Mouse (Mus musculus) neural tube, embryonic 14.5 days (tissue): ENCODE data around the gene Gck. TPM values are rescaled to one million over a fixed set of nuclear protein-coding genes. Genes with fewer than 3 reads are reported as not detected.
"Not testable (repeated sequence)": the region's sequence is repeated elsewhere in the genome, so short reads cannot be mapped to it uniquely, and the experiment has no call there.

ENCODE experiments used
- ATAC-seq: fragments of 200-750 bp; cut with Nextera tagmentation; 2 replicates; pipeline ENCODE4 v1.8.0; 2017; ENCODE audit warnings: low read depth, mild to moderate bottlenecking, moderate TSS enrichment, moderate library complexity
- H3K27ac ChIP-seq: fragments of 300-500 bp; sonication (generic); 2 replicates; pipeline ENCODE4 v1.5.1; 2014; ENCODE audit warnings: low read depth, mild to moderate bottlenecking, control low read depth, low read length, moderate library complexity, mixed read lengths
- H3K27me3 ChIP-seq: fragments of 300-500 bp; sonication (generic); 2 replicates; pipeline ENCODE4 v1.6.1; 2014; ENCODE audit warnings: low read length; ENCODE audit not compliant: control insufficient read depth, insufficient read depth
- H3K36me3 ChIP-seq: fragments of 300-500 bp; sonication (generic); 2 replicates; pipeline ENCODE4 v1.6.1; 2014; ENCODE audit warnings: low read length, mixed read lengths; ENCODE audit not compliant: control insufficient read depth, insufficient read depth
- H3K4me1 ChIP-seq: fragments of 300-500 bp; sonication (generic); 2 replicates; pipeline ENCODE4 v1.6.1; 2014; ENCODE audit warnings: low read length; ENCODE audit not compliant: control insufficient read depth, insufficient read depth
- H3K4me2 ChIP-seq: fragments of 300-500 bp; sonication (generic); 2 replicates; pipeline ENCODE4 v1.6.1; 2014; ENCODE audit warnings: mild to moderate bottlenecking, low read depth, low read length, control low read depth
- H3K4me3 ChIP-seq: fragments of 300-500 bp; sonication (generic); 2 replicates; pipeline ENCODE4 v1.5.1; 2014; ENCODE audit warnings: low read depth, low read length, control low read depth, mixed read lengths
- H3K9ac ChIP-seq: fragments of 300-500 bp; sonication (generic); replicated peaks from 2 replicates; pipeline ENCODE4 v1.6.1; 2014; ENCODE audit warnings: low read depth, mild to moderate bottlenecking, control low read depth, low read length, mixed read lengths
- H3K9me3 ChIP-seq: fragments of 300-500 bp; sonication (generic); 2 replicates; pipeline ENCODE4 v1.6.1; 2016; ENCODE audit warnings: low read length; ENCODE audit not compliant: control insufficient read depth
- WGBS: fragments of 180-500 bp; shearing (Covaris S2); extraction: QIAGEN DNeasy Blood & Tissue Kit; methylation state at CpG from one replicate; pipeline ENCODE4 v1.1.7; 2014; 5-methylcytosine and 5-hydroxymethylcytosine counted together
- polyA plus RNA-seq: library from polyadenylated mRNA; unstranded; fragments of >200 nt; fragmentation: Nextera tagmentation; extraction: Ambion mirVana; gene quantifications from 2 replicates; pipeline ENCODE4 v1.2.1, GENCODE M21; 2014

The Gck gene
- polyA plus RNA-seq, 1 experiment from 2014 or later = 3.5 TPM

- Histone ChIP-seq H3K9ac (no peak overlapping the region), H3K27ac (no peak overlapping the region), H3K36me3 (no peaks in the 10 kb centered on the region), H3K9me3 (no peaks in the 10 kb centered on the region), H3K27me3 (no peaks in the 10 kb centered on the region), H3K4me1 (no peaks in the 10 kb centered on the region), H3K4me3 (no peak overlapping the region), H3K4me2 (no peak overlapping the region)
- 63% methylated on average over 10 of the region's 10 CpGs for WGBS
- no peak for ATAC-seq
These were observed 1.2 kb downstream of the Gck start for GRCm38 (mm10) chr11:5948546-5949250.

DNA sequence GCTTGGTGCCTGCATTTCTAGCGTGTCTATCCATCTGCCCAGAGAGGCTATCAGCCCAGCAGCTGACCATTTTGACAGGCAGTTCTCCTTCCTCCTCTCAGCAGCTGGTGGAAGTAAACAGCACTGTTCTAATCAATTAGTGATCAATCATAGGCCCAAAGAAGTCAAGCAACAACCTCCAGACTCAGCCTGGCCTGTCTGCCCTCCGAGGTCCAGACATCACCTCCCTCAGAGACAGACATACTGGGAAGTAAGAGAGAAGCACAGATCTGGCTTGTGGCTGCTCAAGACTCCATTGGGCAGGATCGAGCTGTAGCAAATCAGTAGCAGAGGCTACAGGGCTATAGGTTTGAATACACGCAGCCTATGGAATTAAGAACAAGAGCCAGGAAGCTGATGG lies 2.1 kb downstream of the Gck start:
- WGBS = 77% methylated on average over 4 of the region's 4 CpGs
- H3K4me3 ChIP-seq = no peak overlapping the region
- H3K36me3 ChIP-seq = no peaks in the 10 kb centered on the region
- no peak overlapping the region for H3K27ac ChIP-seq
- no peaks in the 10 kb centered on the region for H3K4me1 ChIP-seq
- ATAC-seq = no peak
- no peak overlapping the region for H3K4me2 ChIP-seq
- no peak overlapping the region for H3K9ac ChIP-seq
- H3K27me3 ChIP-seq = no peaks in the 10 kb centered on the region
- no peaks in the 10 kb centered on the region for H3K9me3 ChIP-seq

DNA sequence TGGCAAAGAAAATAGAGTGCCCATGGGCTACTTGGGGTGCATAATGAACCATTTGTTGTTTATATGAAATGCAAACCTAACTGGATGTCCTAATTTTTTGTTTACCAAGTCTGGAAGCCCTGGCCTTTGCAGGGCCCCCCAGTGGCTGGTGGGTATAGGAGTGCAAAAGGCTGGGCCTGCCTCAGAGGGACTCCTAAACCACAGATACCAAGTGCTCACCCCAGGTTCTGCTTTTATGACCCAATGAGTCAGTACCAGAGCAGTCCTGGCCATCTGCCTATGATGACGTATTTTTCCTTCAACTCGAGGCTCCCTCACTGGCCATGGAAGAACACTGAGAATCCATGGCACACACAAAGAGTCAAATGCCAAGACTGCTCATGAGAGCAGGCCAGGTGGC lies 4.8 kb downstream of the Gck start:
- ATAC-seq = no peak
- no peak overlapping the region for H3K9ac ChIP-seq
- WGBS = 75% methylated on average over 2 of the region's 2 CpGs

DNA sequence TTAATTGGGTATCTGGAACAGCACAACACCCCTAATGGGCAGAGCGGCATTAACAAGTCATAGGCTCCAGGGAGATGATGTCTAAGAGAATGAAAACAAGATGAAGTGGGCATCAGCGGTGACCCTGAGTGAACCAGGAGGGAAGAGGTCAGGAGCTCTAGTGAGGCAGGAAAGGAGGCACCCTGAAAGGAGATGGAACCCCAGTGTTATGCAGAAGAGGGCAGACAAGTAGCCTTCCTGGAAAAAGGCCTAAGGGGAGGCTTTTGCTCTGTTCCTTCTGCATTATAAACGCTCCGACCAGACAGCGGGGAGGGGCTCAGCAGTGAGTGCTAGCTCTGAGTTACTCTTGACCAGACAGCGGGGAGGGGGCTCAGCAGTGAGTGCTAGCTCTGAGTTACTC lies 6.9 kb downstream of the Gck start:
- H3K27ac ChIP-seq = no peak overlapping the region
- H3K4me3 ChIP-seq = no peak overlapping the region
- no peaks in the 10 kb centered on the region for H3K9me3 ChIP-seq
- no peaks in the 10 kb centered on the region for H3K4me1 ChIP-seq
- H3K9ac ChIP-seq = no peak overlapping the region
- no peaks in the 10 kb centered on the region for H3K36me3 ChIP-seq
- no peak for ATAC-seq
- 63% methylated on average over 6 of the region's 6 CpGs for WGBS
- no peaks in the 10 kb centered on the region for H3K27me3 ChIP-seq
- H3K4me2 ChIP-seq = no peak overlapping the region

More for the DNA sequence above, 4.8 kb downstream of the Gck start:
- Histone ChIP-seq H3K4me2 (no peak overlapping the region), H3K27ac (no peak overlapping the region), H3K4me1 (no peaks in the 10 kb centered on the region), H3K4me3 (no peak overlapping the region), H3K36me3 (no peaks in the 10 kb centered on the region), H3K27me3 (no peaks in the 10 kb centered on the region), H3K9me3 (no peaks in the 10 kb centered on the region)

- H3K4me3 ChIP-seq, H3K27ac ChIP-seq, H3K36me3 ChIP-seq, H3K9ac ChIP-seq, H3K4me2 ChIP-seq, H3K27me3 ChIP-seq, H3K9me3 ChIP-seq, H3K4me1 ChIP-seq, ATAC-seq: not testable (repeated sequence)
- WGBS = 93% methylated on average over 11 of the region's 11 CpGs
These were observed 15.3 kb downstream of the Gck start for GRCm38 (mm10) chr11:5934531-5934930.

DNA sequence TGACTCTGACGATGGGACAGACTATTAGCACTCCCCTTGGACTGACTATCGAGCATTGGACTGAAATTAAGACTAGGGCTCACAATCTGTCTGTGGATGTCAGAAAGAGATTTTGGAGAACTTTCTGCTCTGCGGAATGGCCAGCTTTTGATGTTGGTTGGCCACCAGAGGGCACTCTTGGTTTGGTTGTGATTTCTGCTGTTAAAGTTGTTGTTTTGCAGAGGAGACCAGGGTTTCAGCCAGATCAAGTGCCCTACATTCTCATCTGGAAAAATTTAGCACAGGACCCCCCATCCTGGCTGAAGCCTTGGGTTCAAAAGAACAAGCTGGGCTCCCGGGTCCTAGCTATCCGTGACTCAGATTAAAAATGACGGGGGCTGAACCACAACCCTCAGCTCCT lies 17.9 kb downstream of the Gck start:
- WGBS = 89% methylated on average over 6 of the region's 6 CpGs
- H3K36me3 ChIP-seq, H3K27ac ChIP-seq, H3K4me1 ChIP-seq, ATAC-seq, H3K4me2 ChIP-seq, H3K9me3 ChIP-seq, H3K4me3 ChIP-seq, H3K9ac ChIP-seq, H3K27me3 ChIP-seq: not testable (repeated sequence)

DNA sequence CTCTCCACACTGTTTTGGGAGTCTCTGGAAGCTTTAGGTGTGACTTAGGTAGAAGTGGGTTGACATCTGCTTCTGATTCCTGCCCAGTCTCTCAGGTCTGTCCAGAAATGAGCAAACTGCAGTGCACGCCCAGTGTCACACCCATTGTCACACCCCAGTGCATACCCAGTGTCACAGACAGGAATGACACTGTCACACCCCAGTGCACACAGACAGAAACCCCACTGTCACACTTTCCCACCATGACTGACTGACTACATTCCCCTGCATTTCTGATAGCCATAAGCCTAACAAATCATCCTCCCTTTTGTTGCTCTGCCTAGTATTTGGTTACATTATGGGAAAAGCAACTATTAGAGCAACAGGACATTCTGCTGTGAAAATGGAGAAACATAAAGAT lies 19.3 kb downstream of the Gck start:
- Histone ChIP-seq H3K9me3 (no peaks in the 10 kb centered on the region), H3K27me3 (no peaks in the 10 kb centered on the region), H3K4me1 (no peaks in the 10 kb centered on the region), H3K9ac (no peak overlapping the region), H3K36me3 (no peaks in the 10 kb centered on the region), H3K4me3 (no peak overlapping the region), H3K4me2 (no peak overlapping the region), H3K27ac (no peak overlapping the region)
- ATAC-seq = no peak
- WGBS = 59% methylated on average over 1 of the region's 1 CpGs

DNA sequence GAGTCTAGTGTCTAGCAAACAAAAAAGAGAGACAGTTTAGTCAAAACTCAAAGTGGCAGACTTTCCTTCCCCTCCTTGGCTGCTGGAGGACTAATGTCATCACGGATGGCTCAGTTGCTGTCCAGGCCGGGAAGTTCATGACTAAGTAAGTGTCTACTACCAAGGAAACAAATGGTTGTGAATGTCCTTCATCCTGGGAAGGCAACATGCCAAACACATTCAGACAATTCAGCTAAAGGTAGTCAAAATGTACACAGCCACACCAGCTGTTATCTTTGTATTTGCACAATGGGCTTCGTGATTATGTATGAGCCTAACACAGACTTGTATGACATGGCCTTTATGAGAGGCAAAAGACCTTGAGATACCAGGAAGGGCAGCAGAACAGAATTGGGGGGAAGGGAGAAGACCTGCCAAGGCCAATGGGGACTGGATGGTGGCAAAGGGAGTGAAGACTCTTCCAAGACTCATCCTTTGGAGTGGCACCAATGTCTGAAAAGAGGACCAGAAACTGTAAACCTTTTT lies 23.1 kb downstream of the Gck start:
- no peaks in the 10 kb centered on the region for H3K4me1 ChIP-seq

GRCm38 (mm10) chr11:5924699-5925098 lies 25.2 kb downstream of the Gck start:
- no peak overlapping the region for H3K27ac ChIP-seq
- 61% methylated on average over 8 of the region's 8 CpGs for WGBS

More for the DNA sequence above, 23.1 kb downstream of the Gck start:
- Histone ChIP-seq H3K4me2 (no peak overlapping the region), H3K27me3 (no peaks in the 10 kb centered on the region), H3K9me3 (no peaks in the 10 kb centered on the region), H3K27ac (no peak overlapping the region), H3K4me3 (no peak overlapping the region), H3K9ac (no peak overlapping the region), H3K36me3 (no peaks in the 10 kb centered on the region)
- no peak for ATAC-seq
- 95% methylated on average over 3 of the region's 3 CpGs for WGBS

More at GRCm38 (mm10) chr11:5924699-5925098, 25.2 kb downstream of the Gck start:
- H3K4me1 ChIP-seq = no peaks in the 10 kb centered on the region
- H3K36me3 ChIP-seq = no peaks in the 10 kb centered on the region
- no peak overlapping the region for H3K9ac ChIP-seq
- H3K27me3 ChIP-seq = no peaks in the 10 kb centered on the region
- no peak overlapping the region for H3K4me2 ChIP-seq
- no peak overlapping the region for H3K4me3 ChIP-seq
- no peaks in the 10 kb centered on the region for H3K9me3 ChIP-seq
- no peak for ATAC-seq
